Mouse (Mus musculus): ENCODE measurements around the gene Olfr1212.

The Olfr1212 gene

GRCm38 (mm10) chr2:88953669-88954068 is at the start of gene Olfr1212:
Gene Olfr1212 (plus strand): TSS chr2:88953969.
- no peak for DNase-seq (ENCODE audit: low read depth, low spot score)

DNA sequence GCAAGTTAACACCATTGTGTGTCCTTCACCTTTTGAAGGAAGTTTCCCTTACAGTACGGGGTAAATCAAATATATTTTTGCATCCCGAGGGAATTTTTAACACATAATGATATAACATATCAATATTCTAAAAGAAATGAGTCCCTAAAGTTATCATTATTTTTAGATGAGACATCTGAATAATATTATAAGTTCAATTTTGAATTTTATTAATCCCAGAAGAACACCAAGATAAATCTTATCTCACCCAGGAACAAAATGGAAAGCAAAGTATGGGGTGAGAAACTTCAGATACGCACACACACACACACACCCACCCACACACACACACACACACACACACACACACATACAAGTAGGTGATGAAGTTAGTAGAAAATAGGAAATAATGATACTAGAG is 38.7 kb upstream of the Olfr1212 start, which contains the start of gene Olfr1209:
TSS of gene Olfr1209 (minus strand) at position 101 of the 400 bp plus-strand sequence.
- no peak for DNase-seq (ENCODE audit: low read depth, low spot score)

DNA sequence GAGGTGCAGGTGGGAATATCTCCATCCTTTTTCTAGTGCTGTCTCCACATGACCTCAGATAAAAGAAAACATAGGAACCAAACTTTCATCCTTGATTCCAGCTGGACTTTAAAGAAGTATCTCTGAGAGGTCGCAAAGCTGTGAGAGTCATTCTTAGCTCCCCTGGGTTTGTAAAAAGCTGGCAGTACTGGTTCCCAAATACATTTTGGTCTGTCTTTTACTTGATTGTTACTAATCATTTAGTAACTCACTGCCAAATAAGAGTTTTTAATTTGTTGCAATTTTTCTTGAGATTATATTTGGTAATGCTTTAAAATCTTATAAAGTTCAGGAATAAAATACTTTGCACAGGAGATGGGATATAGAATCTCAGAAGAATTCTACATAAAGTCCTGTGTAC is 15.8 kb upstream of the Olfr1212 start, which contains the start of gene Olfr1211:
TSS of gene Olfr1211 (minus strand) at position 101 of the 400 bp plus-strand sequence.
- no peak for DNase-seq (ENCODE audit: low read depth, low spot score)

DNA sequence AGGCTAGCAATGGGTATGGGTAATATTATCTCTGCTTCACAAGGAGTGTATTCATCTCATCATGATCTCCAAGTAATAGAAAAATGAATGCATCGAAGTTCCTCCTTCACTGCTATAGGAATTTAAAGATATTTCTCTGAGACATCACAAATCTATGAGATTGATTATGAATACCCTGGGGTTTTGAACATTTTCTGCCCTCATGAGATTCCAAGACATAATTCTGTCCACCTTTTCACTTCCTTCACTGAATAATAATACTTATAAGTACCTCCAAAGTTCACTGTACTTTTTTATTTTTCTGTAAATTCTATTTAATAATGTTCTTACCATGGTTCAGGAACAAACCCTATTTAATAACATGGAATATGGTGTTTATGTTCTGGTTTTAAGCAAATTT is 26.4 kb downstream of the Olfr1212 start, which contains the start of gene Gm13762:
TSS of gene Gm13762 (minus strand) at position 101 of the 400 bp plus-strand sequence.
- DNase-seq (ENCODE audit: low read depth, low spot score), result no peak

DNA sequence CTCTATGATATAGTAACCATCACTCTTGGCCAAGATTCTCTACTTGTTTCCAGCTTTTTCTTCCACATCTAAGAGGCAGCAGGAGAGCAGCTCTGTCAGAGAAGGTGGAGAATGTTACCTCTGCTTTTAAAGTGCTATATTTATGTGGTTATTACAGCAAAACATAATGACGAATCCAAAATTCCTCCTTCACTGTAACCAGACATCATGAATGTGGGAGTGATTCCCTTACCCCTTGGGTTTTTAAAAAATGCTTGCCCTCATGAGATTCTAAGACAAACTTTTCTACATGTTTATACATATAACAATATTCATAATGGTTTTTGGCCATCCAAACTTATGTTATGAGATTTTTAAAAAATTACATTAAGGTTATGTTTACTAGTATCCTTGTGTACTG is 38.8 kb downstream of the Olfr1212 start, which contains the start of gene Olfr1214:
TSS of gene Olfr1214 (minus strand) at position 101 of the 400 bp plus-strand sequence.
- no peak for DNase-seq (ENCODE audit: low read depth, low spot score)

DNA sequence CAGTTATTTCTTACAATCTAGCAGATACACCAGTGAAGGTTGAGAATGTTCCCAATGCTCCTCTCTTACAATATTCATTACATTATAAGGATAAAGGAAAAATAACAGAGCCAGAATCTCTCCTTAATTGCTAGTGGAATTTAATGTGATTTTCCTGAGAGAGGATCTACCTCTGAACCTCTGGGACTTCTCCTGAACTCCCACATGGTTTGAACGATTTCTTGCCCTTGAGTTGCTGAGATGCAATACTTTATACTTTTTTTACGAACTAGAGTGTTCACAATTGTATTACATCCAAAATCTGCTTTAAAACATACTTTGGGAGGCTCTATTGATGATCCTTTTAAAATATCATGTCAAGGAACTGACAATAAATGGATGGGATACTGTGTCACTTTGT is 53.1 kb downstream of the Olfr1212 start, which contains the start of gene Olfr1215:
TSS of gene Olfr1215 (minus strand) at position 101 of the 400 bp plus-strand sequence.
- no peak for DNase-seq (ENCODE audit: low read depth, low spot score)

Measured in retina, adult 2 months (tissue).